Mouse (Mus musculus) midbrain, embryonic 14.5 days (tissue): ENCODE data around the gene Bcas3. TPM values are rescaled to one million over a fixed set of nuclear protein-coding genes. Genes with fewer than 3 reads are reported as not detected.

Experiments
- ATAC-seq: fragments of 200-750 bp; cut with Nextera tagmentation; 2 replicates; pipeline ENCODE4 v1.8.0; 2017; ENCODE audit warnings: moderate number of reproducible peaks, moderate library complexity; ENCODE audit not compliant: low FRiP score, low TSS enrichment
- DNase-seq: peaks from one replicate; pipeline ENCODE4 v3.0.0-alpha.2; 2015
- H3K27ac ChIP-seq: fragments of 300-500 bp; sonication (generic); replicated peaks from 2 replicates; pipeline ENCODE4 v1.5.1; 2014; ENCODE audit warnings: mild to moderate bottlenecking, low read depth, low read length, moderate library complexity
- H3K27me3 ChIP-seq: fragments of 300-500 bp; sonication (generic); 2 replicates; pipeline ENCODE4 v1.6.1; 2014; ENCODE audit warnings: low read length, control low read depth, mixed read lengths; ENCODE audit not compliant: control insufficient read depth, insufficient read depth
- H3K36me3 ChIP-seq: fragments of 300-500 bp; sonication (generic); 2 replicates; pipeline ENCODE4 v1.6.1; 2014; ENCODE audit warnings: low read length, control low read depth; ENCODE audit not compliant: control insufficient read depth, insufficient read depth
- H3K4me1 ChIP-seq: fragments of 300-500 bp; sonication (generic); 2 replicates; pipeline ENCODE4 v1.6.1; 2014; ENCODE audit warnings: mild to moderate bottlenecking, antibody characterized with exemption, low read length, control low read depth; ENCODE audit not compliant: control insufficient read depth, insufficient read depth
- H3K4me2 ChIP-seq: fragments of 300-500 bp; sonication (generic); 2 replicates; pipeline ENCODE4 v1.6.1; 2014; ENCODE audit warnings: mild to moderate bottlenecking, low read length, moderate library complexity
- H3K4me3 ChIP-seq: fragments of 300-500 bp; sonication (generic); replicated peaks from 2 replicates; pipeline ENCODE4 v1.5.1; 2014; ENCODE audit warnings: low read depth, low read length
- H3K9ac ChIP-seq: fragments of 300-500 bp; sonication (generic); replicated peaks from 2 replicates; pipeline ENCODE4 v1.6.1; 2014; ENCODE audit warnings: mild to moderate bottlenecking, low read length, moderate library complexity
- H3K9me3 ChIP-seq: fragments of 300-500 bp; sonication (generic); 2 replicates; pipeline ENCODE4 v1.6.1; 2016; ENCODE audit warnings: low read length, control low read depth, mixed read lengths; ENCODE audit not compliant: control insufficient read depth
- WGBS: fragments of 180-500 bp; shearing (Covaris S2); extraction: QIAGEN DNeasy Blood & Tissue Kit; methylation state at CpG from one replicate; pipeline ENCODE4 v1.1.7; 2014; 5-methylcytosine and 5-hydroxymethylcytosine counted together
- polyA plus RNA-seq: library from polyadenylated mRNA; unstranded; fragments of >200 nt; fragmentation: Nextera tagmentation; extraction: Ambion mirVana; gene quantifications from 2 replicates; pipeline ENCODE4 v1.2.1, GENCODE M21; 2014

Gene Bcas3
- polyA plus RNA-seq, 1 experiment from 2014 or later: 33.4 TPM

DNA sequence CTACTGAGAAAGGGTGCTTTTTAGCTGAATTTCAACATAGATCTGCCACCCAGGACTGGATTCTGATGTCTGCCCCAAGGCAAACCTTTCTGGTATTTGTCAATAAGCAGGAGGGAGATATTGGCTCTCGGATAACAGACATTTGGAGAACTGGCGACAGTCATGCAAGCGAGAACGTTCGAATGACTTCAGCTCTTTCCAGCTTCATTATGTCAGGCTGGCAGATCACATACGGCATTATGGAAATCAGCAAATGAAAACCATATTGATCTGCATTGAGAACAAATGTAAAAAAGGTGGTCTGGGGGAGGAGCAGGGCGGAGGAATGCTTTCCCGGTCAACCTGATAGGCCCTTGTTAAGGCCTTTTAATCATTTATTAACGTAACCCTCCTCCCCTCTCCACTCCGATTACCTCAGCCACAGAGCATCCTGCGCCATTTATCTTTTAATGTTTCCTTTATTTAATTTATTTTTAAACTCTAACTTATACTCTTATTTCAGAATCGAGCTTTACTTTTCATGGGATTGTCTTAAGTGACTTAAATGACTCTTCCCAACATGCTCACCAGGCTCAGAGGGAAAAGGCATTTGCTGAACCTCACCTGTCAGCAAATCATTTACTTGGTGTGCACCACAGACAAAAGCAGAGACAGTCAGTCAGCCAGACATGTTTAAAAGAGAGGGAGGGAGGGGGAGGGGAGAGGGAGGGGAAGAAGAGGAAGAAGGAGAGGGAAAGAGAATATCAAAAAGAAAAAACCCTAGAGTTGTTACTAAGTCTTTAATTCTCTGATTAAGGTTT, 285.9 kb downstream of the Bcas3 start:
- ATAC-seq: no peak
- WGBS: 58% methylated on average over 12 of the region's 12 CpGs
- Histone ChIP-seq H3K4me2 (no peak overlapping the region), H3K36me3 (no peaks in the 10 kb centered on the region), H3K4me1 (peaks cover 18% of the 10 kb centered on the region; the same call in 1 of the 2 replicates), H3K27ac (no peak overlapping the region), H3K9ac (no peak overlapping the region), H3K9me3 (no peaks in the 10 kb centered on the region), H3K4me3 (no peak overlapping the region), H3K27me3 (no peaks in the 10 kb centered on the region)
- no peak for DNase-seq

- Histone ChIP-seq H3K4me3 (no peak overlapping the region), H3K36me3 (no peaks in the 10 kb centered on the region), H3K4me1 (peaks cover 18% of the 10 kb centered on the region; the same call in 1 of the 2 replicates), H3K27me3 (no peaks in the 10 kb centered on the region), H3K4me2 (peak overlapping the region; percentile 42), H3K9ac (no peak overlapping the region), H3K9me3 (no peaks in the 10 kb centered on the region), H3K27ac (0 out of 2 replicates have a peak overlapping the region, but pooled peaks have one; percentile 15)
- ATAC-seq: no peak
- DNase-seq: peak; percentile 57
- 18% methylated on average over 5 of the region's 5 CpGs for WGBS
Observed at GRCm38 (mm10) chr11:85640659-85641058, 287.7 kb downstream of the Bcas3 start.

DNA sequence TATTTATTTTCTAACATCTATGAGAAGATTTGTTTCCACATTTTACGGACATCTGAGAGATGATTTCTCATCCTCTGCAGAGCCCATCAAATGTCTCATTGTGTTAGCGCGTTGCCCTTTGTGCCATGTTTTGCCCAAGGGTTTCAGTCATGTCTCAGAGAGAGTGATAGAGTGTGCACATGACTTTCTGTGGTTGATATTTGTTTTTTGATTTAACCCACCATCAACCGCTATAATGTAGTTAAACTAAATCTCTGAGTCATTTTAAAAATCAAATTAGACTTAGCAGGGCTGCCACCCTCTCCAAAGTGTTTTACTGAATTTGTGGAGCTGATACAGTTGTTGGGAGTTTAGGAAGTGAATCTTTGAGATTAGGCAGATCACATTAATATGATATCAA, 288.5 kb downstream of the Bcas3 start:
- 60% methylated on average over 4 of the region's 4 CpGs for WGBS

GRCm38 (mm10) chr11:85642591-85642990, 289.6 kb downstream of the Bcas3 start:
- H3K9me3 ChIP-seq: no peaks in the 10 kb centered on the region

More for the DNA sequence above, 288.5 kb downstream of the Bcas3 start:
- Histone ChIP-seq H3K9me3 (no peaks in the 10 kb centered on the region), H3K27ac (no peak overlapping the region), H3K4me2 (no peak overlapping the region), H3K4me1 (peaks cover 18% of the 10 kb centered on the region; the same call in 1 of the 2 replicates), H3K36me3 (no peaks in the 10 kb centered on the region), H3K4me3 (no peak overlapping the region), H3K27me3 (no peaks in the 10 kb centered on the region), H3K9ac (no peak overlapping the region)
- ATAC-seq (no peak), DNase-seq (no peak)

DNA sequence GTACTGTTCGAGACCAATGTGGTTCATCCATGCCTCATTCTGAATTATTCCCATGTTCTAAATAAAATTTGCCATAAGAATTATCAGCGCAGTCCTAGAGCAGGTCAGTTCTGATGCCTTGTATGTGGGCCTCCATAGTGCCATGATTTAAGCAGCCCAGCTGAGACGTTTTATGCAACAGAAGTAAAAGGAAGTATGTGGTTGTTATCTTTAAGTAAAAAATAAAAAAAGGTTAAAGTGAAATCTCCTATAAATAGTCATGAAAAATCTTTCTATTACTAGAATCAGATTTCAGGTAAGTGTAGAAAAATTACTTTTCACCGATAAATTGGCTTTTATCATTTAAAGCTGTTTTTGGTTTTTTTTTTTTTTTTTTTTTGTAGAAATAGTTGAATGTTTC, 290.1 kb downstream of the Bcas3 start:
- Histone ChIP-seq H3K4me1 (peaks cover 18% of the 10 kb centered on the region; the same call in 1 of the 2 replicates), H3K9ac (no peak overlapping the region), H3K4me2 (no peak overlapping the region), H3K4me3 (no peak overlapping the region), H3K9me3 (no peaks in the 10 kb centered on the region), H3K27me3 (no peaks in the 10 kb centered on the region), H3K27ac (no peak overlapping the region), H3K36me3 (no peaks in the 10 kb centered on the region)
- no peak for ATAC-seq
- 90% methylated on average over 4 of the region's 4 CpGs for whole genome bisulfite sequencing
- no peak for DNase-seq

More at GRCm38 (mm10) chr11:85642591-85642990, 289.6 kb downstream of the Bcas3 start:
- H3K4me3 ChIP-seq: no peak overlapping the region
- H3K9ac ChIP-seq: no peak overlapping the region
- H3K27me3 ChIP-seq: no peaks in the 10 kb centered on the region
- ATAC-seq: no peak
- no peaks in the 10 kb centered on the region for H3K36me3 ChIP-seq
- no peak for DNase-seq
- H3K4me2 ChIP-seq: no peak overlapping the region
- 60% methylated on average over 6 of the region's 6 CpGs for WGBS
- H3K4me1 ChIP-seq: peaks cover 18% of the 10 kb centered on the region; the same call in 1 of the 2 replicates
- H3K27ac ChIP-seq: no peak overlapping the region

DNA sequence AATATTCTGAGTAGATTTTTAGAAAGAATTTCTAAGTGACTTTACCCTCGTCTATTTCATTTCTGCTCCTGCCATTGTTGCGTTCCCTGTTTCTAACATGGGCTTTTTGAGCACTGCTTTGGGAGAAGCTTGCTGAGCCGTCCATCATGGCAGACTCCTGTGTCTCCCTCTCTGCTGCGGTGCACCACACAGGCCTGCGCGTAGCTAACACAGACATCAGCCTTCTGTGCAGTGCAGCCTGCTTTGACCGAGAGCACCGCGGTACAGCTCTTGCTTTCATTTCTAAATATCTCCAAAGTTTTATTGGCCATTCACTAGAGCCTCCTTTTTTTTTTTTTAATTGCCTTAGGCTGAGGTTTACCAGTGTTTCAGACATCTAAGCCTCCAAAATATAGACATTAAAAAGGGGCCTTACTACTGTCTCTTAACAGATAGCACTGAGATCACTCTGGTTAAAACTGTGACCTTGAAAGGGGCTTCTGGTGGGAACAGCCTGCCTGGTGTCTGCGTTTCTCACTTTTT, 290.6 kb downstream of the Bcas3 start:
- no peaks in the 10 kb centered on the region for H3K36me3 ChIP-seq
- WGBS: 56% methylated on average over 10 of the region's 10 CpGs

GRCm38 (mm10) chr11:85644027-85644747, 291.2 kb downstream of the Bcas3 start:
- H3K9me3 ChIP-seq: no peaks in the 10 kb centered on the region
- H3K9ac ChIP-seq: no peak overlapping the region
- H3K27ac ChIP-seq: no peak overlapping the region
- peaks cover 14% of the 10 kb centered on the region; the same call in 1 of the 2 replicates for H3K4me1 ChIP-seq
- no peaks in the 10 kb centered on the region for H3K27me3 ChIP-seq
- ATAC-seq (no peak), DNase-seq (no peak)
- no peak overlapping the region for H3K4me2 ChIP-seq
- WGBS: 74% methylated on average over 12 of the region's 12 CpGs
- no peak overlapping the region for H3K4me3 ChIP-seq
- no peaks in the 10 kb centered on the region for H3K36me3 ChIP-seq

More for the DNA sequence above, 290.6 kb downstream of the Bcas3 start:
- Histone ChIP-seq H3K9me3 (no peaks in the 10 kb centered on the region), H3K27me3 (no peaks in the 10 kb centered on the region), H3K4me3 (no peak overlapping the region), H3K27ac (no peak overlapping the region), H3K4me2 (no peak overlapping the region), H3K4me1 (peaks cover 16% of the 10 kb centered on the region; the same call in 1 of the 2 replicates), H3K9ac (no peak overlapping the region)
- no peak for ATAC-seq
- DNase-seq: peak; percentile 42

- ATAC-seq (no peak), DNase-seq (no peak)
- no peaks in the 10 kb centered on the region for H3K9me3 ChIP-seq
- no peak overlapping the region for H3K4me2 ChIP-seq
- no peak overlapping the region for H3K9ac ChIP-seq
- H3K27ac ChIP-seq: no peak overlapping the region
- H3K4me3 ChIP-seq: no peak overlapping the region
- H3K36me3 ChIP-seq: no peaks in the 10 kb centered on the region
- no peaks in the 10 kb centered on the region for H3K27me3 ChIP-seq
- 81% methylated on average over 6 of the region's 6 CpGs for WGBS
- peaks cover 14% of the 10 kb centered on the region; the same call in 1 of the 2 replicates for H3K4me1 ChIP-seq
Observed at GRCm38 (mm10) chr11:85644748-85645060, 291.7 kb downstream of the Bcas3 start.
